In genomic region chr1:185268675-185269074, GRCm38 (mm10) we compare ENCODE assay signal across 12 mouse cellular contexts.
"Had no signal": no experiment of that assay in that cellular context is flagged by ENCODE, and none has a peak within 500 bp of the region (broad histone marks: within the 10 kb centered on the region; RNA-seq: fewer than 3 reads in every experiment).

No protein-coding gene starts in this region.

- ATAC-seq: intestine, embryonic 15.5 days had no signal

- H3K9me3 ChIP-seq: intestine, embryonic 15.5 days; limb, embryonic 15.5 days; neural tube, embryonic 15.5 days had no signal

- H3K4me2 ChIP-seq: intestine, embryonic 15.5 days; limb, embryonic 15.5 days; lung, embryonic 14.5 days; neural tube, embryonic 15.5 days had no signal

- H3K9ac ChIP-seq: intestine, embryonic 15.5 days; limb, embryonic 15.5 days; lung, embryonic 14.5 days; neural tube, embryonic 15.5 days had no signal

- H3K4me3 ChIP-seq: intestine, embryonic 15.5 days; limb, embryonic 15.5 days; myocyte; neural tube, embryonic 15.5 days had no signal

- H3K27ac ChIP-seq: intestine, embryonic 15.5 days; limb, embryonic 15.5 days; neural tube, embryonic 15.5 days had no signal

- H3K27me3 ChIP-seq: intestine, embryonic 15.5 days; limb, embryonic 15.5 days; neural tube, embryonic 15.5 days had no signal

- H3K4me1 ChIP-seq: intestine, embryonic 15.5 days; limb, embryonic 15.5 days; neural tube, embryonic 15.5 days had no signal

- DNase-seq: kidney, adult 8-10 months; kidney, postnatal 25 days; layer of hippocampus, postnatal 36 days; lung, embryonic 14.5 days; midbrain, embryonic 14.5 days; right cerebral cortex, adult 18-20 months; right cerebral cortex, postnatal 25 days; thymus, postnatal 36 days had no signal
